Comparison of ENCODE assay signal across 33 mouse cellular contexts in genomic region chr7:19354991-19355390, GRCm38 (mm10). TPM values are rescaled to one million over a fixed set of nuclear protein-coding genes. Genes with fewer than 3 reads are reported as not detected.
"Had no signal": no experiment of that assay in that cellular context is flagged by ENCODE, and none has a peak within 500 bp of the region (broad histone marks: within the 10 kb centered on the region; RNA-seq: fewer than 3 reads in every experiment).

No protein-coding gene starts in this region.

- H3K27me3 ChIP-seq: heart, embryonic 12.5 days; heart, embryonic 13.5 days; hindbrain, embryonic 12.5 days; hindbrain, embryonic 15.5 days; intestine, embryonic 15.5 days; kidney, embryonic 15.5 days had no signal

- ATAC-seq: hindbrain, postnatal 0 days; inflammation-experienced regulatory T-cells, adult 6 months; intestine, embryonic 15.5 days; intestine, embryonic 16.5 days; intestine, postnatal 0 days had no signal

- H3K4me2 ChIP-seq: heart, embryonic 11.5 days; heart, embryonic 12.5 days; heart, embryonic 13.5 days; hindbrain, embryonic 12.5 days; hindbrain, embryonic 14.5 days; hindbrain, embryonic 15.5 days; intestine, embryonic 15.5 days; kidney, embryonic 15.5 days had no signal

- H3K9me3 ChIP-seq: heart, embryonic 12.5 days; heart, embryonic 13.5 days; hindbrain, embryonic 12.5 days; hindbrain, embryonic 15.5 days; intestine, embryonic 15.5 days; kidney, embryonic 15.5 days had no signal

- DNase-seq: heart, postnatal 10 days; heart, postnatal 14 days; heart, postnatal 36 days; heart, postnatal 4 days; kidney, adult 11 months; kidney, adult 18-20 months; kidney, adult 2 months; kidney, adult 8-10 months; kidney, adult 9 months; kidney, postnatal 10 days; kidney, postnatal 14 days; kidney, postnatal 25 days; kidney, postnatal 36 days; kidney, postnatal 4 days; layer of hippocampus, adult 9-11 months; layer of hippocampus, postnatal 36 days had no signal

- H3K9ac ChIP-seq: heart, embryonic 12.5 days; heart, embryonic 13.5 days; hindbrain, embryonic 12.5 days; hindbrain, embryonic 14.5 days; hindbrain, embryonic 15.5 days; intestine, embryonic 15.5 days; kidney, embryonic 15.5 days had no signal

- H3K27ac ChIP-seq: heart, embryonic 13.5 days; hindbrain, embryonic 10.5 days; hindbrain, embryonic 12.5 days; hindbrain, embryonic 14.5 days; hindbrain, embryonic 15.5 days; hindbrain, postnatal 0 days; intestine, embryonic 15.5 days; kidney, embryonic 15.5 days; kidney, postnatal 0 days; layer of hippocampus, adult 2 months; left cerebral cortex, adult 2 months had no signal

- H3K4me3 ChIP-seq: heart, embryonic 12.5 days; heart, embryonic 13.5 days; hindbrain, embryonic 10.5 days; hindbrain, embryonic 12.5 days; hindbrain, embryonic 15.5 days; intestine, embryonic 15.5 days; kidney, embryonic 15.5 days; layer of hippocampus, adult 2 months; left cerebral cortex, adult 2 months had no signal

RNA-seq across cellular contexts. Expression of gene Ppp1r13l, which starts 4.6 kb away (rescaled TPM):
- polyA plus RNA-seq: inflammation-experienced regulatory T-cells, adult 6 months had no signal

RNA-seq across cellular contexts. Expression of gene Fosb, which starts 45.1 kb away (rescaled TPM):
- polyA plus RNA-seq: hindbrain, embryonic 10.5 days; hindbrain, embryonic 11.5 days; hindbrain, embryonic 12.5 days had no signal
